Mouse (Mus musculus): ENCODE results near the gene Cyp11a1. TPM values are rescaled to one million over a fixed set of nuclear protein-coding genes. Genes with fewer than 3 reads are reported as not detected.

Cyp11a1 gene
- polyA plus RNA-seq, 1 experiment: 0.67 TPM

- DNase-seq (ENCODE audit: low read depth in 1 of 2, low spot score in 2 of 2): peak in 1 of 2 experiments; percentile 21
- WGBS: 56% methylated on average over 14 of the region's 14 CpGs
- TF ChIP-seq CTCF (IDR thresholded peaks at IDR 0.05; ENCODE audit: extremely low read depth, insufficient read depth, insufficient read length, insufficient replicate concordance) (no peak), POLR2A (IDR thresholded peaks at IDR 0.05; ENCODE audit: low read depth, low read length) (no peak)
- peak overlapping the region; percentile 43; the same call in 1 of the 2 replicates for H3K27ac ChIP-seq (ENCODE audit: insufficient read depth, low read length)
- H3K27me3 ChIP-seq (ENCODE audit: control insufficient read depth, insufficient read depth, low read length): no peaks in the 10 kb centered on the region
- no peaks in the 10 kb centered on the region for H3K36me3 ChIP-seq (ENCODE audit: control insufficient read depth, insufficient read depth, low read length)
- peaks cover 49% of the 10 kb centered on the region for H3K4me1 ChIP-seq (ENCODE audit: control insufficient read depth, insufficient read depth, insufficient read length)
- H3K4me3 ChIP-seq (ENCODE audit: extremely low read depth, insufficient read depth, insufficient read length): no peak overlapping the region
These were observed 38.8 kb upstream of the Cyp11a1 start for GRCm38 (mm10) chr9:57967237-57967960.

DNA sequence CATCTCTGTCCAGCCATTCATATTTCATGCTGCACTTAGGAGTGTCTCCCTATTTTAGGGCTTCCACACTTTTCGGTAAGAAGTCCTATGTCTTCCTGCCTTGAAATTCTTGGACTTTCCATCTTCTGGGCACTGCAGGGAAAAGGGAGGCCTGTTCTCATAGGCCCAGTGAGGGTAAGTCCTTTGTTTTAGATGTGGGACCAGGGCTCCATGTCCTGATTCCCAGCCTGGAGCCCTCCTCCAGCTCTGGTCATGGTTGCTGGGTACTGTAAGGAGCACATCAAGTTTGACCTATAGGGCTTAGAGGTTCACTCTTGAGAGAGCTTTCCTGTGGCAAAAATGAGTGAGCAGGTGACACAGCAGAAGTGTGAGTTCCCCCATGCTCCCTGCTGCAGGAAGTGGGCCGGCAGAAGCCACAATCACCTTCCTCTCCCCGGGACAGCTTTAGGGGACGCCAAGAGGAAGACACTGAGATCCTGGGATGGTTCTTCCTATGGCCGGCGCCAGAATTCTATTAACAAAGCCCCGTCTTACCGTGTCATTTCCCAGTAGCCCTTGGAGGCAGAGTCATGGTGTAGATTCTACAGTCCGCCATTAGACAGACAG lies 37.9 kb upstream of the Cyp11a1 start:
- DNase-seq (ENCODE audit: low read depth in 1 of 2, low spot score in 2 of 2): peak in 1 of 2 experiments; percentile 56
- Histone ChIP-seq H3K27me3 (ENCODE audit: control insufficient read depth, insufficient read depth, low read length) (no peaks in the 10 kb centered on the region), H3K27ac (ENCODE audit: insufficient read depth, low read length) (peak overlapping the region; percentile 43), H3K36me3 (ENCODE audit: control insufficient read depth, insufficient read depth, low read length) (no peaks in the 10 kb centered on the region), H3K4me3 (ENCODE audit: extremely low read depth, insufficient read depth, insufficient read length) (no peak overlapping the region), H3K4me1 (ENCODE audit: control insufficient read depth, insufficient read depth, insufficient read length) (peaks cover 58% of the 10 kb centered on the region)
- TF ChIP-seq POLR2A (IDR thresholded peaks at IDR 0.05; ENCODE audit: low read depth, low read length): no peak
- no peak for TF ChIP-seq CTCF (IDR thresholded peaks at IDR 0.05; ENCODE audit: extremely low read depth, insufficient read depth, insufficient read length, insufficient replicate concordance)
- WGBS: 34% methylated on average over 9 of the region's 9 CpGs

GRCm38 (mm10) chr9:57968783-57969542 lies 37.2 kb upstream of the Cyp11a1 start:
- Histone ChIP-seq H3K27me3 (ENCODE audit: control insufficient read depth, insufficient read depth, low read length) (no peaks in the 10 kb centered on the region), H3K4me3 (ENCODE audit: extremely low read depth, insufficient read depth, insufficient read length) (no peak overlapping the region), H3K4me1 (ENCODE audit: control insufficient read depth, insufficient read depth, insufficient read length) (peaks cover 63% of the 10 kb centered on the region), H3K36me3 (ENCODE audit: control insufficient read depth, insufficient read depth, low read length) (no peaks in the 10 kb centered on the region), H3K27ac (ENCODE audit: insufficient read depth, low read length) (no peak overlapping the region)
- TF ChIP-seq POLR2A (IDR thresholded peaks at IDR 0.05; ENCODE audit: low read depth, low read length): no peak
- TF ChIP-seq CTCF (IDR thresholded peaks at IDR 0.05; ENCODE audit: extremely low read depth, insufficient read depth, insufficient read length, insufficient replicate concordance): no peak
- no peak for DNase-seq (ENCODE audit: low read depth in 1 of 2, low spot score in 2 of 2)
- WGBS: 86% methylated on average over 8 of the region's 8 CpGs

DNA sequence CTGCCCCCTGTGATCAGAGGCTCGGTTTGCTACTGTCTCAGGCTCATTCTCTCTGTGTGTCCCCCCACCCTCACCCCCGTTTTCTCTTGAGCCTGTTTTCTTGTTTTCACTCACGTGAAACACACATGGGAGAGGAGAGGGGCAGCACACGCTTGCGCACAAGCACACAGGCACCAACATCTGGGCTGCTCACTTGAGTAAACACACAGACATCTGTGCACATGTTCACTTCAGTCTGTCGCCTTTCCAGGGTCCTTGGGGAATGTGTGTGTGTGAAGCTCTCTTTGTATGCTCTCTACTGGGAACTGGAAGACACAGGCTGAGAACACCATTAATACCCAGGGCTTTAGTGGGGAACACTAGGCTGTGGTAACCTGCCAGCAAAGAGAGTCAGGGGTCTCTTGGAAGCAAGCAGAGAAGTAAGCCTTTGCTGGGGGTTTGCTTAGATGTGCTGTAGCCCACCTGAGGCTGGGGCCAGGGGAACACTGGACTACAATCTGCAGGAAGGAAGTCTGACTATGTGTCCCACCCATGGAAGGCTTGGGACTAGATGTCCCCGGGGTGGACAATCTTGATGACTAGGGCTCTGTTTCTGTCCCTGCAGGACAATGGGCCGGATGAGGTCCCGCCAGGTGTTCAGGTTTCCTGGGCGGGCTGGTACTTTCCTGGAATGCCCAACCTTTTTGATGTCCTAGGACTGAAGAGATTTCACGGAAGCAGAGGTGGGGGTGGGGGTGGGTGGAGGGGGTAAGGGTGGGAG lies 36.3 kb upstream of the Cyp11a1 start:
- H3K36me3 ChIP-seq (ENCODE audit: control insufficient read depth, insufficient read depth, low read length): no peaks in the 10 kb centered on the region
- H3K27ac ChIP-seq (ENCODE audit: insufficient read depth, low read length): 0 out of 2 replicates have a peak overlapping the region, but pooled peaks have one; percentile 1
- peaks cover 68% of the 10 kb centered on the region for H3K4me1 ChIP-seq (ENCODE audit: control insufficient read depth, insufficient read depth, insufficient read length)
- no peak for DNase-seq (ENCODE audit: low read depth in 1 of 2, low spot score in 2 of 2)
- no peak for TF ChIP-seq POLR2A (IDR thresholded peaks at IDR 0.05; ENCODE audit: low read depth, low read length)
- TF ChIP-seq CTCF (IDR thresholded peaks at IDR 0.05; ENCODE audit: extremely low read depth, insufficient read depth, insufficient read length, insufficient replicate concordance): no peak
- 42% methylated on average over 11 of the region's 11 CpGs for WGBS
- H3K27me3 ChIP-seq (ENCODE audit: control insufficient read depth, insufficient read depth, low read length): no peaks in the 10 kb centered on the region
- no peak overlapping the region for H3K4me3 ChIP-seq (ENCODE audit: extremely low read depth, insufficient read depth, insufficient read length)

DNA sequence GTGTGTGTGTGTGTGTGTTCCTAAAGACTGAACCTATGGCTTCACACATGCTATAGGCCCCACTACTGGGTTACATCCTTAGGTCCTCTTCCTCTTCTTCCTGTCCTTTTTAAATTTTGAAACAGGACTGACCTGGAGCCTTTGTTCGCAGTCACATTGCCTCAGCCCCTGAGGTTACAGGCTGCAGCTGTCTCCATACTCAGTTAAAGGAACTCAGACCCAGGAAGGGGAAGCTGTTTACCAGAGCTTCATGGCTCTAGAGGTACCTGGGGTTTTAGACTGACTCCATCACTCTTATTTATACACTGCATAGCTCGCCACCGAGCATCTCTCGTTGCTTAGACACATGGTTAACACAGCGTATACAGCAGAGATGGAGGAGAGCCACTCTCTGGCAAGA lies 34.8 kb upstream of the Cyp11a1 start:
- no peak for DNase-seq (ENCODE audit: low read depth in 1 of 2, low spot score in 2 of 2)
- peaks cover 65% of the 10 kb centered on the region for H3K4me1 ChIP-seq (ENCODE audit: control insufficient read depth, insufficient read depth, insufficient read length)
- H3K27ac ChIP-seq (ENCODE audit: insufficient read depth, low read length): no peak overlapping the region

GRCm38 (mm10) chr9:57972141-57972591 lies 34.0 kb upstream of the Cyp11a1 start:
- no peak overlapping the region for H3K27ac ChIP-seq (ENCODE audit: insufficient read depth, low read length)
- 11% methylated on average over 9 of the region's 9 CpGs for WGBS
- TF ChIP-seq CTCF (IDR thresholded peaks at IDR 0.05; ENCODE audit: extremely low read depth, insufficient read depth, insufficient read length, insufficient replicate concordance): no peak
- no peak for TF ChIP-seq POLR2A (IDR thresholded peaks at IDR 0.05; ENCODE audit: low read depth, low read length)
- no peaks in the 10 kb centered on the region for H3K27me3 ChIP-seq (ENCODE audit: control insufficient read depth, insufficient read depth, low read length)
- H3K36me3 ChIP-seq (ENCODE audit: control insufficient read depth, insufficient read depth, low read length): no peaks in the 10 kb centered on the region
- peaks cover 62% of the 10 kb centered on the region for H3K4me1 ChIP-seq (ENCODE audit: control insufficient read depth, insufficient read depth, insufficient read length)
- peak in 1 of 2 experiments; percentile 49 for DNase-seq (ENCODE audit: low read depth in 1 of 2, low spot score in 2 of 2)
- no peak overlapping the region for H3K4me3 ChIP-seq (ENCODE audit: extremely low read depth, insufficient read depth, insufficient read length)

More for the DNA sequence above, 34.8 kb upstream of the Cyp11a1 start:
- 38% methylated on average over 5 of the region's 5 CpGs for WGBS
- Histone ChIP-seq H3K4me3 (ENCODE audit: extremely low read depth, insufficient read depth, insufficient read length) (no peak overlapping the region), H3K36me3 (ENCODE audit: control insufficient read depth, insufficient read depth, low read length) (no peaks in the 10 kb centered on the region), H3K27me3 (ENCODE audit: control insufficient read depth, insufficient read depth, low read length) (no peaks in the 10 kb centered on the region)
- TF ChIP-seq CTCF (IDR thresholded peaks at IDR 0.05; ENCODE audit: extremely low read depth, insufficient read depth, insufficient read length, insufficient replicate concordance) (no peak), POLR2A (IDR thresholded peaks at IDR 0.05; ENCODE audit: low read depth, low read length) (no peak)
